Mouse (Mus musculus) liver, postnatal 0 days (tissue): ENCODE measurements at regions not wholly inside any gene's neighbourhood (a gene's known extent, or its start where the extent isn't known, plus 50 kb on each side); places are given as distances from the start of the nearest gene placed in this dataset.

Source experiments
- ATAC-seq: fragments of 200-750 bp; cut with Nextera tagmentation; 2 replicates; pipeline ENCODE4 v1.8.0; 2017; ENCODE audit warnings: mild to moderate bottlenecking, moderate library complexity
- DNase-seq: peaks from one replicate; pipeline ENCODE4 v3.0.0-alpha.2; 2016
- H3K27ac ChIP-seq: fragments of 300-500 bp; sonication (generic); 2 replicates; pipeline ENCODE4 v1.5.1; 2014; ENCODE audit warnings: antibody characterized with exemption, moderate library complexity, mild to moderate bottlenecking, low read depth
- H3K27me3 ChIP-seq: fragments of 300-500 bp; sonication (generic); 2 replicates; pipeline ENCODE4 v1.6.1; 2014; ENCODE audit warnings: low read length, control low read depth, mixed read lengths; ENCODE audit not compliant: insufficient read depth
- H3K36me3 ChIP-seq: fragments of 300-500 bp; sonication (generic); replicated peaks from 2 replicates; pipeline ENCODE4 v1.6.1; 2014; ENCODE audit warnings: mild to moderate bottlenecking, control low read depth, low read length, moderate library complexity, mixed read lengths; ENCODE audit not compliant: insufficient read depth
- H3K4me1 ChIP-seq: fragments of 300-500 bp; sonication (generic); 2 replicates; pipeline ENCODE4 v1.6.1; 2014; ENCODE audit warnings: antibody characterized with exemption, mild to moderate bottlenecking, control low read depth; ENCODE audit not compliant: insufficient read depth
- H3K4me2 ChIP-seq: fragments of 300-500 bp; sonication (generic); 2 replicates; pipeline ENCODE4 v1.6.1; 2014; ENCODE audit warnings: low read depth, mild to moderate bottlenecking, low read length, moderate library complexity, mixed read lengths
- H3K4me3 ChIP-seq: fragments of 300-500 bp; sonication (generic); 2 replicates; pipeline ENCODE4 v1.5.1; 2014; ENCODE audit warnings: low read depth, low read length
- H3K9ac ChIP-seq: fragments of 300-500 bp; sonication (generic); replicated peaks from 2 replicates; pipeline ENCODE4 v1.6.1; 2014; ENCODE audit warnings: mild to moderate bottlenecking, moderate library complexity
- H3K9me3 ChIP-seq: fragments of 300-500 bp; sonication (generic); 2 replicates; pipeline ENCODE4 v1.6.1; 2016; ENCODE audit warnings: mild to moderate bottlenecking, control low read depth, low read length, mixed read lengths
- CTCF ChIP-seq: sonication (generic); IDR thresholded peaks from 2 replicates; pipeline ENCODE4 v1.5.1; 2016; ENCODE audit warnings: antibody characterized with exemption, low read depth
- EP300 ChIP-seq: IDR thresholded peaks from 2 replicates; pipeline ENCODE4 v1.6.1; 2016; ENCODE audit warnings: antibody characterized with exemption, low read depth, mild to moderate bottlenecking
- WGBS: fragments of 180-500 bp; shearing (Covaris S2); extraction: QIAGEN DNeasy Blood & Tissue Kit; methylation state at CpG from one replicate; pipeline ENCODE4 v1.1.7; 2014; ENCODE audit not compliant: insufficient replicate concordance; 5-methylcytosine and 5-hydroxymethylcytosine counted together

DNA sequence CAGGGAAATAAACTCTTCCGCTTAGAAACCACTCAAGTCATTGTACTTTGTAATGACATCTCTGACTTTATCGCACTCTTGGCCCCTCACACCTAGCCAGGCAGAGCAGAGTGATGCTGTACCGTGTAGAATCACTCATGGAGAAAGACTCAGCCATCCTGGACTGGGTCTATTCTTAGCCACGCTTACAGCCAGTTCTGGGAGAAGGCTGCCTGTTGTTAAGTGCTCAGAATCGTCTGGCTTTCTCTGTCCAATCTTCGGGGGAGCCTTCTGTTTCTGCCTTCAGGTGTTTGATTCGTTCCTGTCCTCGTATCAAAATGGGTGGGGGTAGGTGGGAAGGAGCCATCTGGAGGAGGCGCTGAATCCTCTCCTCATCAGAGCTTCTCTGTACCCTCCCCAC is 468.0 kb downstream of the Zfp536 start:
- no peaks in the 10 kb centered on the region for H3K4me1 ChIP-seq
- H3K27me3 ChIP-seq: no peaks in the 10 kb centered on the region
- no peak overlapping the region for H3K9ac ChIP-seq
- H3K4me3 ChIP-seq: no peak overlapping the region
- no peaks in the 10 kb centered on the region for H3K36me3 ChIP-seq
- ATAC-seq: no peak
- H3K9me3 ChIP-seq: no peaks in the 10 kb centered on the region
- H3K27ac ChIP-seq: no peak overlapping the region
- DNase-seq: no peak
- no peak overlapping the region for H3K4me2 ChIP-seq
- 71% methylated on average over 9 of the region's 9 CpGs for WGBS
- TF ChIP-seq EP300 (no peak), CTCF (no peak)

DNA sequence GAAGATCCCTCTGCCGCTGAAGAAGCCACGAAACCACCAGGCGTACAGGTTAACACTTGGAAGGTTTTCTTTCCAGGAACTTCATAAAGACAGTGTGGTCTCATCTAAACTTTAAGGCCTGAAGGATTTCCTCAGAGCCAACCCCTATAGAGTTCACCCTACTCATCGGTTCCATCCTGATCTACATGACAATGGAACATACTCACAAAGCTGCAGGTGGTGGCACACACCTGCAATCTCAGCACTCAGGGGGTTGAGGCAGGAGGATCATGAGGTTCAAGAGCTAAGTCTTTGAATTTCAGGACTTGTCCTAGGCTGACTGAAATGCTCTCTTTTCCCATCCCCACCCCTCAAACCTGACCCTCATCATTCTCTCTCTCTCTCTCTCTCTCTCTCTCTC is 466.2 kb downstream of the Zfp536 start:
- no peak overlapping the region for H3K4me2 ChIP-seq
- no peaks in the 10 kb centered on the region for H3K4me1 ChIP-seq
- ATAC-seq: no peak
- H3K9me3 ChIP-seq: no peaks in the 10 kb centered on the region
- TF ChIP-seq EP300 (no peak), CTCF (no peak)
- no peak for DNase-seq
- no peak overlapping the region for H3K4me3 ChIP-seq
- 63% methylated on average over 4 of the region's 4 CpGs for WGBS
- H3K27ac ChIP-seq: no peak overlapping the region
- no peaks in the 10 kb centered on the region for H3K27me3 ChIP-seq
- H3K9ac ChIP-seq: no peak overlapping the region
- no peaks in the 10 kb centered on the region for H3K36me3 ChIP-seq

DNA sequence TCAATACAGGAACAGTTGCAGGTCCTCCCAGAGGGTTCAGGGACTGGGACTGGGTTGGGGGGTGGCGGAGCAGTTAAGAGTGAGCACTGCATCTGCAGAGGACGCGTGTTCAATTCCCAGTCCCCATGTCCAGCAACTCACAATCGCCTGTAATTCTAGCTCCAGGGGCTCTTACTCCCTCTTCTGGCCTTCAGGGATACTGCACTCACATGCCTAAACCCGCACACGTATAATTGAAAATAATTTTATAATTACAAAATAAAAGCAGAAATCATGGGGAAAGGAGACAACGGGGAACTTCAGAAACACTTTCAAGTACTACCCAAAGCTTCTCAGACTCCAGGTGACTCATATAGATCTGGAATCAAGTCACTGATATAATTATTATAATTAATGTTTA is 448.8 kb downstream of the Zfp536 start:
- Histone ChIP-seq H3K9me3 (no peaks in the 10 kb centered on the region), H3K27ac (no peak overlapping the region), H3K9ac (no peak overlapping the region), H3K27me3 (no peaks in the 10 kb centered on the region), H3K4me1 (no peaks in the 10 kb centered on the region), H3K4me2 (no peak overlapping the region), H3K36me3 (no peaks in the 10 kb centered on the region), H3K4me3 (no peak overlapping the region)
- TF ChIP-seq CTCF (0 out of 2 replicates have a peak, but pooled peaks have one; percentile 15), EP300 (no peak)
- DNase-seq (no peak), ATAC-seq (no peak)
- 85% methylated on average over 7 of the region's 7 CpGs for WGBS

DNA sequence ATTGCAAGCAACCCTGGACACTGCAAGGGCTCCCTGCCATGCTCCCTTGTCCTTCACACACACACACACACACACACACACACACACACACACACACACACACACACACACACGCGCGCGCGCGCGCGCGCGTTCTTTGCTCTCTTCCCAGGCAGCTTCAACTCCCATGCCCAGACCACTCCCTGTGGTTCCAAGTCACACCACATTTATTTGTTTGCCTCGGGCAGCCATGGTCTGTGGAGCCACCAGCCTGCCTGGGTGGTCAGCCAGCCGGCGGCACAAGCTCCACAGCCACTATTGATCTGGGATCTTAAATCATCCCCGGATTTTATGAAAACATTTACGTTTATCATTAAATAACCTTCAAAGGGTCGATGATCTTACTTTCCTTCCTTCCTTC is 440.0 kb downstream of the Zfp536 start:
- no peak for DNase-seq
- Histone ChIP-seq H3K27ac (no peak overlapping the region), H3K4me2 (no peak overlapping the region), H3K27me3 (peaks cover 17% of the 10 kb centered on the region), H3K4me1 (no peaks in the 10 kb centered on the region), H3K9ac (no peak overlapping the region), H3K4me3 (no peak overlapping the region), H3K36me3 (no peaks in the 10 kb centered on the region), H3K9me3 (no peaks in the 10 kb centered on the region)
- ATAC-seq: no peak
- 81% methylated on average over 16 of the region's 16 CpGs for WGBS
- TF ChIP-seq EP300: no peak
- TF ChIP-seq CTCF: no peak

DNA sequence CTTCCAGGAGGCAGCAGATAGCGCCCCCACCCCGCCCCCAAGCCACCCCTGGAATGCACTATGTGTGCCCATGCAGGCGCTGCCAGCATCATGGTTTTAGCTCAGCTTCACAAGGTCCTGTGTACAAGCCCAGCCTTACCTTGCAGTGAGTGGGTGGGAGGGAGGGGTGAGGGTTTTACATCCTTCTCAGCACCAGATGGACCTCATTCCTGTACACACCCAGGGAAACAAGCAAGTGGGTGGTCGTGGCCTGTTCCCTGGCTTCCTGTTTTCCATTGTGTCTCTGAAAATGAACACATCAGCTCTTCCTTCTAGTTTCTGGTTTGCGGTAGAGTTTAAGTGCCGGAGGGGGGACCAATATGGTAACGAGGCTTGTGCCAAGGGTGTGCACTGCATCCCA is 438.2 kb downstream of the Zfp536 start:
- no peak for DNase-seq
- WGBS: 41% methylated on average over 7 of the region's 7 CpGs
- no peak for TF ChIP-seq EP300
- no peak for TF ChIP-seq CTCF
- Histone ChIP-seq H3K4me1 (no peaks in the 10 kb centered on the region), H3K4me2 (no peak overlapping the region), H3K9ac (no peak overlapping the region), H3K36me3 (no peaks in the 10 kb centered on the region), H3K4me3 (no peak overlapping the region), H3K27me3 (peaks cover 17% of the 10 kb centered on the region), H3K9me3 (no peaks in the 10 kb centered on the region), H3K27ac (no peak overlapping the region)
- ATAC-seq: no peak

DNA sequence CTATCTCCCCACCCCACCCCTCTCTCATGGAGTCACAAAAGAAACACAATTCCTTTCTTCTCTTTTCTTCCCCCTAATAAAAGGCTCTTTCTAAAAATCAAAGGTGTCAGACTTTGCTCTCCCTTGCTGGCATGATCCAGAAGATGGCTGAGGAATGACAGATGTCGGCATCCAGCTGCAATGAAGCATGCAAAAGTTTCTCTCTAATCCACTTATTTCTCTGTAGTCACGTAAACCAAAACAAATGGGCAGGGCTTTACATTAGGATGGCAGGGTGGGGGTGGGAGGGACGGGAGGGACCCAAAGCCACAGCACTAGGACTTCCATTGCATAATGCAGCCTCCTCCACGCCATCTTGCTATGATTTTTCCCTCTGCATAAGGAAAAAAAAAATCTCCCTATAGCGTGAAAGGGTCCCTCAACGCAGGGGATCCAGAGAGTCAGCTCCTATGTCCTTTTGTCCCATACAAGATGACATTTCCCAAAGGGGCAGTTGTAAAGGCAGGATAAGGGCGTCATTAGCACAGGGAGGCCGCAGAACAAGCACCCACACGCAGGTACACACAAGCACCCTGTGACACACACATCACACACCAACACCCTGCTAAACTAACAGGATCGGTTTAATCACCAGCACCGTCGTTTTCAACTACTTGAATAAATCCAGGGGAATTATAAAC is 437.1 kb downstream of the Zfp536 start:
- Histone ChIP-seq H3K36me3 (no peaks in the 10 kb centered on the region), H3K4me3 (no peak overlapping the region), H3K9me3 (no peaks in the 10 kb centered on the region), H3K4me1 (no peaks in the 10 kb centered on the region), H3K27me3 (peaks cover 17% of the 10 kb centered on the region), H3K4me2 (peak overlapping the region; percentile 26; the same call in 1 of the 2 replicates), H3K9ac (no peak overlapping the region), H3K27ac (no peak overlapping the region)
- ATAC-seq (no peak), DNase-seq (no peak)
- TF ChIP-seq CTCF (no peak), EP300 (no peak)
- 20% methylated on average over 12 of the region's 12 CpGs for WGBS
